Mouse (Mus musculus): ENCODE results near the gene Auh. TPM values are rescaled to one million over a fixed set of nuclear protein-coding genes. Genes with fewer than 3 reads are reported as not detected.
A peak's percentile ranks its signal among the peaks of the same experiment; 100 is the strongest.

The Auh gene
- total RNA-seq, 2 experiments from 2014 or later: 73.3 to 81.6 TPM

DNA sequence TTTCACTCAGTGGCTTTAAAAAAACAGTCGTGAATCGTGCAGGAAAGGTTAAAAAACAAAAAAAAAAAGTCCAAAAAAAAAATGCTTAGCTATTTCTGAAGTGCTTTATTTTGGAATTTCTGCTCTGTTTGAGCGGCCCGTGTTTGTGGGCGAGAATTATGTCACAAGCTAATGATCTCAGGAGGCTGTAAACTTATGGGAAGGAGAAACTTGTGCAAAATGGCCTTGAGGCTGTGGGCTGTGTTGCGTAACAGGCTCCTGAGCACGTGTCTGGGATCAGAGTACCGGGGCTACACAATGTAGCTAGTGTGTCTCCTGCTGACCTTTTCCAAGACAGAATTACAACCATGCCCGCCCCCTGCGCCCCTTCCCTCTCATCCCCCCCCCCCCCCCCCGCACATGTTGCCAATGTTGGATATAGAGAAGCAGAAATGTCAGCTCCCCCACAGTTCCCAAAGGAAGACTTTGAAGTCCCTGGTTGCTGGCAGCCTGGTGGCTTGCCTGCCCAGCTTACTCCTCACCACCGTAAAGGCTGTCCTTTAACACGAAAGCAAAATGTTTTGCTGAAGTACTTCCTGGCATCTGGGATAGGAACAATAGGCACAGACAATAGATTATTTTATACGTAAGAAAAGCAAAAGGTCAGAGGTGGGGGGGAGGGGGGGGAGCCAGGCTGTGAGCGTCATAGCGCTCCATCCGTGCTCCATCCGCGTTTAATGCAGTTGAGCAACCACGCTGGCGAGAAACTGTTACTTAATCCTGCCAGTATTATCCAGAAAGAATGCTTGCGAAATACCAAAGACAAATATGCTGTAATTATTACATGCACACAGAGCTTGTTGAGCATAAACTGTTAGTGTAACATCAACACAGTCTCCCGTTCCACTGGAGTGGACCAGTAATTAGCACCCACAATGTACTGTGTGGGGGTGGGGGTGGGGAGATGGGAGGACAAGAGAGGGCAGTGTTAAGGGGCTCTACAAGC lies 107.0 kb downstream of the Auh start:
- DNase-seq (ENCODE audit: extremely low spot score in 1 of 2, low spot score in 2 of 2): peak in 1 of 2 experiments; percentile 48
- intact Hi-C loops (cut with DNase I): loop anchor here (5.0 kb wide), 1 partner anchor 155 kb away; no protein-coding TSS in a partner anchor

- DNase-seq (ENCODE audit: extremely low spot score in 1 of 2, low spot score in 2 of 2): peak in 1 of 2 experiments; percentile 72
- intact Hi-C loops (cut with DNase I): loop anchor here (5.0 kb wide), 1 partner anchor 156 kb away; no protein-coding TSS in a partner anchor
Observed at GRCm38 (mm10) chr13:52821571-52821970, 107.9 kb downstream of the Auh start.

DNA sequence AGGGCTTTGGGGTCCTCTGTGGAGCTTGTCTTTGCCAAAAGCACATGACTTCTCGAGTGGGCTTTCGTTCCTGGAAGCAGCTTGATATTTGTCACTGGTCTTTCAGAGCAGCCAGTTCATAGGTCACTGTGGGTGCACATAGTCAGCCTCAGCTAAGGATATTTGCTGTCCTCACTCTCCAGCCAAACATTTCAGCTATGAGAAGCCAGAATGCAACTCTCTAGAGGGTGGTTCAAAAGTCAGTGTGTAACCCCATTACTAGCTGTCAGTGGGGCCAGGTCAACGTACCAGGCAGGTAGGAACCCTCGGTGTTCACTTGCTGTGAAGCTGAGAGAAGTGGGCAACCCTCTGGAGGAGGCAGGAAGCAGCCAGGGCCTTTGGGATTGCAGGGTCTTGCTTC lies 109.6 kb downstream of the Auh start:
- no peak for DNase-seq (ENCODE audit: extremely low spot score in 1 of 2, low spot score in 2 of 2)
- intact Hi-C loops (cut with DNase I): loop anchor here (5.0 kb wide), 1 partner anchor 157 kb away; no protein-coding TSS in a partner anchor

DNA sequence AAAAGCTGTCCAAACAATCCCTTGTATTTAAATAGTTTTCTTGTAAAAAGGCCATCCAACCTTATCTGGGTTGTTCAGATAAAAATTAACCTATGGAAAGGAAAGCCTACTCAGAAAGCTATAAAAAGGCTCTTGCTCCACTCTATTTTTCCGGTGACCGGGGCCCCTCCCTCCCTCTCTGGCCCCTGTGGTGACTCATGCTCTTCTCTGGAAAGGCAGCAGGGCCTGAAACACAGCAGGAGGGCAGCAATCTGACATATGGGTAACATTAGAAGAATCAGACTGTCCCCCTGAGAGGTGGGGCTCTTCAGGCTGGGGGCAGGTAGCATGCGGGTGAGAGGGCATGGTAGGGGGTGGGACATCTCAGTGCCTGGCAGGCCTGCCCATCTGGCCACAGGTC lies 110.7 kb downstream of the Auh start:
- peak in 1 of 2 experiments; percentile 67 for DNase-seq (ENCODE audit: extremely low spot score in 1 of 2, low spot score in 2 of 2)
- intact Hi-C loops (cut with DNase I): no loop called here

DNA sequence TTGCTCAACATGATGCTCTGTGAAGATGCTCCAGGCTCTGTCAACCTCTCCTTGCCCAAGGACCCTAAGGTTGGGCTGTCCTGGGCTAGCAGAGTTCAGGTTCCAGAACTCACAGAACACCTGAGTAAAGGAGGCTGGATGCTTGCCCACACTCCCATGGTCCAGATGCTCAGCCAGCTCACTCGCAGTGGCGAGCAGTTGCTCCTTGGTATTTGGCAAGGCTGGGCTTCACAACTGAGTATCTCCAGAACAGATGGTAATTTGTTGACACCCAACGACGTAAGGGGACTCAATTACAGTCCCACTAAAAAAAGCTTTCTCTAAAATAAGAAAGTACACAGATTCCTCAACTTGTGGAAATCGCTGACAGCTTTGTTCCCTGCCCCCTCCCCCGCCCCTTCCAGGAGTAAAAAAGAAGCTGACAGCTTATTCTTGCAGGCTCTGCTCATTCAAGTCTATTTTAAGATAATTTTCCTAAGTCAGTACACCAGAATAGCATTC lies 111.4 kb downstream of the Auh start:
- peak; percentile 68 to 72 for DNase-seq (ENCODE audit: extremely low spot score in 1 of 2, low spot score in 2 of 2)
- intact Hi-C loops (cut with DNase I): no loop called here

- intact Hi-C loops (cut with DNase I): no loop called here
- DNase-seq (ENCODE audit: extremely low spot score in 1 of 2, low spot score in 2 of 2): no peak
Observed at GRCm38 (mm10) chr13:52813750-52814149, 115.7 kb downstream of the Auh start.

DNA sequence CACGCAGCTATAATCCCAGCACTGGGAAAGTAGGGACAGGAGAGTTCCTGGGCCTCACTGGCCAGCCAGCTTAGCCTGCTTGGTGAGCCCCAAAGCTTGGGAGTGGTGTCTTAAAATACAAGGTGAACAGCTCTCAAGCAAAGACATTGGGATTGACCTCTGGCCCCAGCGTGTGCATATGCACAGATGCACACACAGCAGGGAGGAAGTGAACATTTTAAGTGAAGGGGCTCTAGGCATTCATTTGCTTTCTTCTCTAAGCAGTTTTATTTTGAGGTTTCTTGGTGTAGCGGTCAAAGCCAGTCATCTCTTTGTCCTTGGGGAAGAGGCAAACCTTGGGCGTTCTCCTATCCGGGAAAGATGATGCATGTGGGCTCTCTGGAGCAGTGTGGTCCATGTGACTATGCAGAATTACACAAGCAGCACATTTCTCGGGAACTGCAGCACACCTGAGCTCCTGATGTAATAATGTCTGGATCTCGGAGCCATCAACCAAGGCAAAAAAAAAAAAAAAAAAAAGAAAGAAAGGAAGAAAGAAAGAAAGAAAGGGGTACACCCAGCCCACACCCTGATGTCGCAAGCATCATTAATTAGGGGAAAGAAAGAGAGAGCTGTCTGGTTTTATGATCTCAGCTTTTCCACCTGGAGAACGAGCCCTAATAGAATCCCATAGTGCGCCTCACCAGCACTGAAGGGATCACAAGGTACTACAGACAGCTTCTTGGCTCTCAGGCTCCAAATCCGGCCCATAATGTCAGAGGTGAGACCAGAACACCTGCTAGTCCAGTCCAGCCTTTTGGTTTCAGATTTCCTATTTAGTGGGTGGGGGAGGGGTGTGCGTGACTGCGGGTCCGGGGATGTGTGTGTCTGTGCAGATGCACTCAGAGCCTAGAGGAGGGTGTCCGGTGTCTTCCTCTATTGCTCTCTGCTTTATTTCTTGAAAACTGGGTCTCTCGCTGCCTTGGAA lies 116.6 kb downstream of the Auh start:
- intact Hi-C loops (cut with DNase I): no loop called here

DNA sequence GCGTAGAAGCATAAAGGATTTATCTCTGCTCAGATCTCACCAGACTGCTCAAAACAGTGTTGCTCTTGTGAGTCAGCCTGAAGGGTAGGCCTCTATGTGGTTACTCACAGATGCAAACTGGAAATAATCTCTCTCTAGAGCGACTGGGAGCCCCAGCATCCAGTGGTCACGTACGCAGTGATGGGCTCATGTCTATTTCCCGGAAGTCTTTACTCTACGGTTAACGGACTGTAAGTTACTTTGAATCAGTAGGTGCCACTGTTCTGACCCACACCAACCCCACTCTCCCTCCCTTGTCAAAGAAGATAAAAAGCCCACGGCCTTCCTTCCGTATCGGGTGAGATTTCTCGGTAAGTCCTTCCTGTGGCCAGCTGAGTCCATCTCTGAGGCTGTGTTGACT lies 121.8 kb downstream of the Auh start:
- intact Hi-C loops (cut with DNase I): no loop called here

More for the DNA sequence above, 116.6 kb downstream of the Auh start:
- DNase-seq (ENCODE audit: extremely low spot score in 1 of 2, low spot score in 2 of 2): no peak

GRCm38 (mm10) chr13:52806029-52806428 lies 123.5 kb downstream of the Auh start:
- intact Hi-C loops (cut with DNase I): no loop called here
- no peak for DNase-seq (ENCODE audit: extremely low spot score in 1 of 2, low spot score in 2 of 2)

More for the DNA sequence above, 121.8 kb downstream of the Auh start:
- DNase-seq (ENCODE audit: extremely low spot score in 1 of 2, low spot score in 2 of 2): no peak

- DNase-seq (ENCODE audit: extremely low spot score in 1 of 2, low spot score in 2 of 2): no peak
- intact Hi-C loops (cut with DNase I): no loop called here
Observed at GRCm38 (mm10) chr13:52805581-52805980, 123.9 kb downstream of the Auh start.

DNA sequence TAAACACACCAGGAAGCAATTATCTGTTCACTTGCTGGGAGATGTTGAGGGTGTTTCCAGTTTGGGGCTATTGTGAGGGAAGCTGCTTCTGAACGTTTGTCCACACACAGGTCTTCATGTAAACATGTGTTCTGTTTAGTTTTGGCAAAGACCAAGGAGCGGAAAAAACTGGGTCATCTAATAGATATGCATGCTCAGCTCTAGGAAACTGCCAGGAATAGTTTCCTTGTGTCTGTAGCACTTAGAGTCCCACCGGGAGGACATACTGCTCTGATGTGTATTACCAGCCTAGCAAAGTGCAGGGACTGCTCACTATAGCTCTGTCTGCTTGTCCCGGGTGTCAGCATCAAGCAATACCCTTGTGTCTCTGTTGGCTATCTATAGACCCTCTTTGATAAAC lies 127.0 kb downstream of the Auh start:
- no peak for DNase-seq (ENCODE audit: extremely low spot score in 1 of 2, low spot score in 2 of 2)
- intact Hi-C loops (cut with DNase I): no loop called here

DNA sequence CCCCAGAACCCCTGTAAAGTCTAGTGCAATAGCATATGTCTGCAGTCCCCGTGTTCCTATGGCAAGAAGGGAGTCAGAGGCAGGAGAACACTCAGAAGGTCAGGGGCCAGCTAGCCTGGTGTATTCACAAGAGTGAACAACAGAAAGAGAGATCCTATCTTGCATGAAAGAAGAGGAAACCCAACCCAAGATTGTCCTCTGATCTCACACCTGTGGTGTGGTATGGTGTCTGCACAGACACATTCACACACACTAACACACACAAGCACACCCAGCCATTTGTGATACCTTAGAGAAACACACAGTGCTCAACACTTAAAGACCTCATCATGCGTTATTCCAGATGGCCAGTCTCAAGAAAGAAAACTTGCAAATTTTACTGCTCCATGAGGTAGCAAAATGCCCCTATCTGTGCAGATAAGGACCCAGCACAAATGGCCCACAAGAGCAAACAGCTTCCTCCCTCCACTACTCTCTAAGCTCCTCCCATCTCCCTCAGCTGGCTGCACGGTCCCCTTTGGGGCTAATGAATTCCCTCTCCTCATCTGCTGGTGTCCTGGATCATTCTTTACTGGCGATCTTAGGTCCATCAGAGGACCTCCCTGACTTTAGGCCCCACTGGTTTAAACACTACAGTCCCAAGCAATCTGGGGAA lies 128.7 kb downstream of the Auh start:
- DNase-seq (ENCODE audit: extremely low spot score in 1 of 2, low spot score in 2 of 2): no peak
- intact Hi-C loops (cut with DNase I): no loop called here

DNA sequence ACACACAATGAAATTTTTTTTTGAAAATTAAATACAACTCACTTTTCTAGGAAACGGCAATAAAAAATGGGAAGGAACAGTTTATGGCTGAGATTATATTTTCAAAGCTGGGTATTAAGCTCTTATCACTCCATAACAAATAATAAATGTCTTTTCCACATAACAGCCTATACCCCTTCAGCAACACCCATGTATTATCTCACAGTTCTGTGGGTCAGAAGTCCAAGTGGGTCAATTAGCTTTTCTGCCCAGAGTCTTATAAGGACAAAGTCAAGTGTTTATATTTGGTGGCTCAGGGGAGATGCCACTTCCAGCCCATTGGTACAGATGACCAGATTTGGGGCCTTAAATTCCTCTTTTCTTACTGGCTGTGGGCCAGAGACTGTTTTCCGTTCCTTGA lies 129.4 kb downstream of the Auh start:
- intact Hi-C loops (cut with DNase I): no loop called here
- no peak for DNase-seq (ENCODE audit: extremely low spot score in 1 of 2, low spot score in 2 of 2)

DNA sequence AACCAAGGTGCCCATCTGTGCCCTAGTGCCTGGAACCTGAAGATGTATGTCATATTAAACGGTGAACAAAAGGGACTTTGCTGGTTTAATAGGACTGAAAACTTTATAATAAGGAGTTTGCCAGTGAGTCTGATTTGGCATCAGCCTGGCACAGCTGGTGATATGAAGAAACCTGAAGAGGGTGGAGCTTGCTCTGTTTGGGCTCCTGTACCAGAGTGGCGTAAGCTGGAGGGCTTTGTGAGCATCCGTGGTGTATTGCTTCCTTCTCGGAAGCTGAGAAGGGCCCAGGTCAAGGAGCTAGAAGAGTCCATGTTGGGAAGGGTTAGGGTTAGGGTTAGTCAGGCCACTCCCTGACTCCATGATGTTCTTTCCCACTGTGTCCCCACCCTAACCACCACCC lies 135.2 kb downstream of the Auh start:
- intact Hi-C loops (cut with DNase I): no loop called here
- DNase-seq (ENCODE audit: extremely low spot score in 1 of 2, low spot score in 2 of 2): no peak

- no peak for DNase-seq (ENCODE audit: extremely low spot score in 1 of 2, low spot score in 2 of 2)
- intact Hi-C loops (cut with DNase I): no loop called here
Observed at GRCm38 (mm10) chr13:52793434-52793989, 136.0 kb downstream of the Auh start.

GRCm38 (mm10) chr13:52792242-52792844 lies 137.1 kb downstream of the Auh start:
- intact Hi-C loops (cut with DNase I): no loop called here
- DNase-seq (ENCODE audit: extremely low spot score in 1 of 2, low spot score in 2 of 2): no peak

DNA sequence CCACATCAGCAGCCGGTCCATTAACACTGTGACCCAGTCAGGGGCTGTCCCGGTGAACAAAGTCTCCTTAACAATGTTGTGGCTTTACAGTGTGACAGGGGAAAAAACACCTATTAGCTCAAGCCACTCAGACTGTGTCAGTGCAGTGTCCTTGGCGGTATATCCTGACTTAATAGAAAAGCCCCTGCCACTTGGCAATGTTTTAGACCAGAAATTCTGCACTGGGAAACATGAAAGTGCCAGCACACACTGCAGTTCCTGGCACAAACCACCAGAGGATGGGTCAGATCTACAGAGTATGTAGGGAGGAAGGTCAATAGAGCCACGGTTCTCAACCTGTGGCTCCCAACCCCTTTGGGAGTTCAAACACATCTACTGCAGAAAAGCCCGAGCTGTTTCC lies 138.6 kb downstream of the Auh start:
- no peak for DNase-seq (ENCODE audit: extremely low spot score in 1 of 2, low spot score in 2 of 2)
- intact Hi-C loops (cut with DNase I): no loop called here

Measured in left cerebral cortex, postnatal 10 days (tissue).